ENCODE assay signal across 13 mouse cellular contexts in the genomic region with DNA sequence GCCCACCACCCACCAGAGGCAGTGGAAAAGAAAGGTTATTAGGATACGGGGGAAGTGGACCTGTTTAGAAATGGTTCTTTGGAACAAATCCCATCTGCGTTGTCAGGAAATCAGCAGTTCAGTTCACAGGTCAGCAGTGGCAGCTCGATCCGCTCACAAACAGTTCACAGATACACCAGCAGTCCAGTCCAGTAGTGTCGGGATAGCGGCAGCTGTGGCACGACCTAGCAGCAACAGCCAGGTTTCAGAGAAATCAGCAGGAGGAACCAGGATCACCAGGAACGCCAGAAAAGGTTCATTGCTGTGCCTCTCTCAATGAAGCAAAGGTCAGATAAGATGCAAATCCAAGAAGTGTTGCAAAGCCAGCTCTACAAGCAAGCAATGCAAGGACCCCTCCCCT.
"Had no signal": no experiment of that assay in that cellular context is flagged by ENCODE, and none has a peak within 500 bp of the region (broad histone marks: within the 10 kb centered on the region; RNA-seq: fewer than 3 reads in every experiment).

No protein-coding gene starts in this region.

- H3K27me3 ChIP-seq: neural tube, embryonic 15.5 days had no signal

- H3K36me3 ChIP-seq: limb, embryonic 10.5 days; midbrain, embryonic 10.5 days; neural tube, embryonic 15.5 days had no signal

- ATAC-seq: hindbrain, embryonic 16.5 days; inflammation-experienced regulatory T-cells, adult 6 months; intestine, postnatal 0 days; lung, postnatal 0 days had no signal

- H3K9ac ChIP-seq: neural tube, embryonic 15.5 days had no signal

- H3K9me3 ChIP-seq: limb, embryonic 10.5 days; midbrain, embryonic 10.5 days; neural tube, embryonic 15.5 days had no signal

- H3K4me1 ChIP-seq: limb, embryonic 10.5 days; neural tube, embryonic 15.5 days had no signal

- H3K27ac ChIP-seq: left cerebral cortex, adult 2 months; limb, embryonic 10.5 days; midbrain, embryonic 10.5 days; neural tube, embryonic 15.5 days; stomach, postnatal 0 days had no signal

- DNase-seq: lung, adult 2 months; midbrain, embryonic 14.5 days; thymus, postnatal 14 days had no signal

- H3K4me2 ChIP-seq: neural tube, embryonic 15.5 days had no signal

- H3K4me3 ChIP-seq: left cerebral cortex, adult 2 months; limb, embryonic 10.5 days; midbrain, embryonic 10.5 days; myocyte; neural tube, embryonic 15.5 days had no signal
